Mouse (Mus musculus) neural tube, embryonic 15.5 days (tissue): Measurements from ENCODE around the gene Dao. TPM values are rescaled to one million over a fixed set of nuclear protein-coding genes. Genes with fewer than 3 reads are reported as not detected.

Source experiments
- ATAC-seq: fragments of 200-750 bp; cut with Nextera tagmentation; 2 replicates; pipeline ENCODE4 v1.8.0; 2017; ENCODE audit warnings: mild to moderate bottlenecking, moderate TSS enrichment, moderate library complexity; ENCODE audit not compliant: low FRiP score
- H3K27ac ChIP-seq: fragments of 300-500 bp; sonication (generic); replicated peaks from 2 replicates; pipeline ENCODE4 v1.5.1; 2015; ENCODE audit warnings: mild to moderate bottlenecking, inconsistent platforms
- H3K27me3 ChIP-seq: fragments of 300-500 bp; sonication (generic); replicated peaks from 2 replicates; pipeline ENCODE4 v1.6.1; 2015; ENCODE audit warnings: inconsistent platforms
- H3K36me3 ChIP-seq: fragments of 300-500 bp; sonication (generic); 2 replicates; pipeline ENCODE4 v1.6.1; 2015; ENCODE audit warnings: inconsistent platforms
- H3K4me1 ChIP-seq: fragments of 300-500 bp; sonication (generic); 2 replicates; pipeline ENCODE4 v1.6.1; 2015; ENCODE audit warnings: inconsistent platforms
- H3K4me2 ChIP-seq: fragments of 300-500 bp; sonication (generic); 2 replicates; pipeline ENCODE4 v1.6.1; 2015; ENCODE audit warnings: inconsistent platforms, mild to moderate bottlenecking, moderate library complexity
- H3K4me3 ChIP-seq: fragments of 300-500 bp; sonication (generic); replicated peaks from 2 replicates; pipeline ENCODE4 v1.5.1; 2015; ENCODE audit warnings: mild to moderate bottlenecking, inconsistent platforms
- H3K9ac ChIP-seq: fragments of 300-500 bp; sonication (generic); replicated peaks from 2 replicates; pipeline ENCODE4 v1.6.1; 2015; ENCODE audit warnings: mild to moderate bottlenecking, inconsistent platforms
- H3K9me3 ChIP-seq: fragments of 300-500 bp; sonication (generic); replicated peaks from 2 replicates; pipeline ENCODE4 v1.6.1; 2016; ENCODE audit warnings: inconsistent platforms
- WGBS: fragments of 180-500 bp; shearing (Covaris S2); methylation state at CpG from one replicate; pipeline ENCODE4 v1.1.7; 2015; ENCODE audit warnings: mixed read lengths; 5-methylcytosine and 5-hydroxymethylcytosine counted together
- polyA plus RNA-seq: library from polyadenylated mRNA; unstranded; fragments of >200 nt; fragmentation: Nextera tagmentation; extraction: Ambion mirVana; gene quantifications from 2 replicates; pipeline ENCODE4 v1.2.1, GENCODE M21; 2015

The Dao gene
- polyA plus RNA-seq, 1 experiment from 2014 or later: not detected

GRCm38 (mm10) chr5:113999382-113999781 is 4.1 kb upstream of the Dao start:
- 65% methylated on average over 5 of the region's 5 CpGs for WGBS
- H3K27me3 ChIP-seq: no peaks in the 10 kb centered on the region
- H3K27ac ChIP-seq: no peak overlapping the region
- no peaks in the 10 kb centered on the region for H3K36me3 ChIP-seq
- no peak overlapping the region for H3K4me3 ChIP-seq
- H3K9ac ChIP-seq: no peak overlapping the region
- no peak overlapping the region for H3K4me2 ChIP-seq
- H3K9me3 ChIP-seq: no peaks in the 10 kb centered on the region
- ATAC-seq: no peak
- peaks cover 5% of the 10 kb centered on the region for H3K4me1 ChIP-seq

GRCm38 (mm10) chr5:114004573-114004972 is 1.1 kb downstream of the Dao start:
- H3K4me2 ChIP-seq: no peak overlapping the region
- no peak for ATAC-seq
- H3K36me3 ChIP-seq: no peaks in the 10 kb centered on the region
- no peak overlapping the region for H3K4me3 ChIP-seq
- peaks cover 7% of the 10 kb centered on the region; the same call in 1 of the 2 replicates for H3K4me1 ChIP-seq
- no peaks in the 10 kb centered on the region for H3K27me3 ChIP-seq
- no peak overlapping the region for H3K27ac ChIP-seq
- WGBS: 30% methylated on average over 11 of the region's 11 CpGs
- H3K9me3 ChIP-seq: no peaks in the 10 kb centered on the region
- no peak overlapping the region for H3K9ac ChIP-seq

- no peaks in the 10 kb centered on the region for H3K9me3 ChIP-seq
- no peak overlapping the region for H3K4me3 ChIP-seq
- H3K4me1 ChIP-seq: peaks cover 7% of the 10 kb centered on the region; the same call in 1 of the 2 replicates
- no peak overlapping the region for H3K4me2 ChIP-seq
- no peaks in the 10 kb centered on the region for H3K36me3 ChIP-seq
- no peaks in the 10 kb centered on the region for H3K27me3 ChIP-seq
- no peak overlapping the region for H3K27ac ChIP-seq
- H3K9ac ChIP-seq: no peak overlapping the region
- 38% methylated on average over 5 of the region's 5 CpGs for WGBS
- no peak; the same call in 1 of the 2 replicates for ATAC-seq
Observed at GRCm38 (mm10) chr5:114005100-114005499, 1.6 kb downstream of the Dao start.

GRCm38 (mm10) chr5:114006974-114007373 is 3.5 kb downstream of the Dao start:
- Histone ChIP-seq H3K27ac (no peak overlapping the region), H3K9ac (no peak overlapping the region), H3K4me1 (peaks cover 7% of the 10 kb centered on the region; the same call in 1 of the 2 replicates), H3K27me3 (no peaks in the 10 kb centered on the region), H3K36me3 (no peaks in the 10 kb centered on the region), H3K9me3 (no peaks in the 10 kb centered on the region), H3K4me3 (no peak overlapping the region), H3K4me2 (no peak overlapping the region)
- no peak for ATAC-seq
- WGBS: 81% methylated on average over 4 of the region's 4 CpGs

- no peak for ATAC-seq
- no peaks in the 10 kb centered on the region for H3K27me3 ChIP-seq
- WGBS: 72% methylated on average over 12 of the region's 12 CpGs
- no peaks in the 10 kb centered on the region for H3K9me3 ChIP-seq
- no peak overlapping the region for H3K4me3 ChIP-seq
- H3K4me2 ChIP-seq: no peak overlapping the region
- H3K4me1 ChIP-seq: peaks cover 7% of the 10 kb centered on the region; the same call in 1 of the 2 replicates
- H3K9ac ChIP-seq: no peak overlapping the region
- no peak overlapping the region for H3K27ac ChIP-seq
- H3K36me3 ChIP-seq: no peaks in the 10 kb centered on the region
Observed at GRCm38 (mm10) chr5:114007753-114008453, 4.4 kb downstream of the Dao start.

GRCm38 (mm10) chr5:114009049-114009448 is 5.5 kb downstream of the Dao start:
- ATAC-seq: no peak
- H3K27me3 ChIP-seq: no peaks in the 10 kb centered on the region
- H3K9me3 ChIP-seq: no peaks in the 10 kb centered on the region
- no peaks in the 10 kb centered on the region for H3K36me3 ChIP-seq
- peaks cover 7% of the 10 kb centered on the region; the same call in 1 of the 2 replicates for H3K4me1 ChIP-seq
- H3K9ac ChIP-seq: no peak overlapping the region
- no peak overlapping the region for H3K4me3 ChIP-seq
- no peak overlapping the region for H3K27ac ChIP-seq
- no peak overlapping the region for H3K4me2 ChIP-seq
- 80% methylated on average over 4 of the region's 4 CpGs for WGBS

GRCm38 (mm10) chr5:114015121-114015520 is 11.6 kb downstream of the Dao start:
- Histone ChIP-seq H3K4me2 (no peak overlapping the region), H3K4me3 (no peak overlapping the region), H3K4me1 (no peaks in the 10 kb centered on the region), H3K9ac (no peak overlapping the region), H3K36me3 (no peaks in the 10 kb centered on the region), H3K27ac (no peak overlapping the region), H3K9me3 (no peaks in the 10 kb centered on the region), H3K27me3 (no peaks in the 10 kb centered on the region)
- 67% methylated on average over 7 of the region's 7 CpGs for WGBS
- ATAC-seq: no peak

GRCm38 (mm10) chr5:114024390-114024789 is 20.9 kb downstream of the Dao start:
- no peaks in the 10 kb centered on the region for H3K9me3 ChIP-seq
- no peak overlapping the region for H3K27ac ChIP-seq
- 64% methylated on average over 6 of the region's 6 CpGs for WGBS
- no peak overlapping the region for H3K4me3 ChIP-seq
- H3K27me3 ChIP-seq: no peaks in the 10 kb centered on the region
- peaks cover 11% of the 10 kb centered on the region for H3K4me1 ChIP-seq
- H3K36me3 ChIP-seq: peaks cover 9% of the 10 kb centered on the region
- peak overlapping the region; percentile 37 for H3K4me2 ChIP-seq
- no peak overlapping the region for H3K9ac ChIP-seq
- peak; percentile 14; the same call in 1 of the 2 replicates for ATAC-seq

- no peaks in the 10 kb centered on the region for H3K9me3 ChIP-seq
- peaks cover 11% of the 10 kb centered on the region for H3K4me1 ChIP-seq
- no peak overlapping the region for H3K9ac ChIP-seq
- WGBS: 11% methylated on average over 10 of the region's 10 CpGs
- H3K27me3 ChIP-seq: no peaks in the 10 kb centered on the region
- no peak overlapping the region for H3K4me3 ChIP-seq
- no peak overlapping the region for H3K27ac ChIP-seq
- peak overlapping the region; percentile 37 for H3K4me2 ChIP-seq
- ATAC-seq: peak; percentile 53
- peaks cover 13% of the 10 kb centered on the region for H3K36me3 ChIP-seq
Observed at GRCm38 (mm10) chr5:114024885-114025284, 21.4 kb downstream of the Dao start.

- Histone ChIP-seq H3K36me3 (peaks cover 19% of the 10 kb centered on the region), H3K4me3 (no peak overlapping the region), H3K9me3 (no peaks in the 10 kb centered on the region), H3K4me1 (peaks cover 11% of the 10 kb centered on the region), H3K9ac (no peak overlapping the region), H3K27me3 (no peaks in the 10 kb centered on the region), H3K4me2 (no peak overlapping the region), H3K27ac (no peak overlapping the region)
- 90% methylated on average over 12 of the region's 12 CpGs for WGBS
- no peak for ATAC-seq
Observed at GRCm38 (mm10) chr5:114027217-114027944, 23.9 kb downstream of the Dao start.

GRCm38 (mm10) chr5:114028111-114028510 is 24.6 kb downstream of the Dao start:
- H3K27ac ChIP-seq: no peak overlapping the region
- no peak overlapping the region for H3K4me3 ChIP-seq
- no peaks in the 10 kb centered on the region for H3K9me3 ChIP-seq
- ATAC-seq: no peak
- no peak overlapping the region for H3K4me2 ChIP-seq
- H3K36me3 ChIP-seq: peaks cover 25% of the 10 kb centered on the region
- no peaks in the 10 kb centered on the region for H3K27me3 ChIP-seq
- H3K4me1 ChIP-seq: peaks cover 11% of the 10 kb centered on the region
- no peak overlapping the region for H3K9ac ChIP-seq
- WGBS: 88% methylated on average over 12 of the region's 12 CpGs

GRCm38 (mm10) chr5:114030652-114031051 is 27.1 kb downstream of the Dao start:
- no peak overlapping the region for H3K27ac ChIP-seq
- H3K4me3 ChIP-seq: no peak overlapping the region
- no peak overlapping the region for H3K9ac ChIP-seq
- H3K36me3 ChIP-seq: peaks cover 29% of the 10 kb centered on the region
- 94% methylated on average over 12 of the region's 12 CpGs for WGBS
- no peaks in the 10 kb centered on the region for H3K27me3 ChIP-seq
- no peak for ATAC-seq
- H3K4me2 ChIP-seq: no peak overlapping the region
- no peaks in the 10 kb centered on the region for H3K9me3 ChIP-seq
- no peaks in the 10 kb centered on the region for H3K4me1 ChIP-seq
